Mouse (Mus musculus): ENCODE data around the gene Agtrap.
"Not testable (repeated sequence)": the region's sequence is repeated elsewhere in the genome, so short reads cannot be mapped to it uniquely, and the experiment has no call there.

GRCm38 (mm10) chr4:148043327-148043726 is 44.5 kb downstream of the Agtrap start:
- not testable (repeated sequence) for TF ChIP-seq GATA1 (IDR thresholded peaks at IDR 0.05; ENCODE audit: borderline replicate concordance, low read length); FLI1 (IDR thresholded peaks at IDR 0.05; ENCODE audit: low read length)
